Mouse (Mus musculus) cerebellum, postnatal 25 days (tissue): Measurements from ENCODE around the gene Nr1i3.

Experiments used
- DNase-seq, 2 experiments: peaks; one replicate each; pipeline ENCODE4 v3.0.0; 2021; ENCODE audit warnings: mixed read lengths in 2 of 2

The Nr1i3 gene

DNA sequence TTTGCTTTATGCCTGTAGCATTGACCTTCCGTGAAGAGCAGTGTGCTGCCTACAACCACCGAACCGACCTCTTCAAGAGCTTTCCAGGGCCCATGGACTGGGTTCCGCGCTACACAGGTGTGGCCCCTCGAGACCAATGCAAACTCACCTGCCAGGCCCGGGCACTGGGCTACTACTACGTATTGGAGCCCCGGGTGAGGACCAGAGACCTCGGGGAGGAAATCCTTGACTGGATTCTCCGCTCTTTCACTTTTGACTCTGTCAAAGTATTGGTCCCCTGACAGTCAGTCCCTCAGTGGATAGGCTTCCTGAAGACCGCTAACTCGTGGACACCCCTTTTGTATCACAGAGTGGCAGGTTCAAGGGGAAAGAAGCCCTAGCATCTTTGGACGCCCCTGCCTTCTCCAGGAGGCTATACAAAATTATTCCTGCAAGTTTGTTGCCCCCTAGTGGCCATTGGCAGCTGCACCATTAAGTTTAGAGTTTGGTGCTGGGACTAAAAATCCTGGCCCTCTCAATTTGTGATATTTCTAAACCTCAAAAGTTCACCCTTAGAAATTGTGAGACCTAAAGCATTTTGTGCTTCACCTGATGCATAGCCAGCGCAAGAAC, 43.3 kb downstream of the Nr1i3 start:
- peak; percentile 63 to 76 for DNase-seq

DNA sequence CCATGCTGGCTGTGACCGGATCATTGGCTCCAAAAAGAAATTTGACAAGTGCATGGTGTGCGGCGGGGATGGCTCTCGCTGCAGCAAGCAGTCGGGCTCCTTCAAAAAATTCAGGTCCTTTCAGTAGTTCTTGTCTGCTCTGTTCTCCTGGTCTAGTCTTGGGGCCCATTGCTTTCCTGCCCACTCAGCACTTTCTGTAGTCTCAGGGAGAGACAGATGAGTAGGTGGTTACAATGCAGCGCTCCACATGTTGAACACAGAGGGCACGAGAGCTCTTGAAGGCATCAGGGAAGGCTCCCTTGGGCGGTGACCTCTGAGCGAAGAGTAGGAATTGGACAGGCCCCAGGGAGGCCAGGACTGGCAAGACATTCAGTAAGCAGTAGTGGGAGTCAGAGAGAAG, 44.0 kb downstream of the Nr1i3 start:
- DNase-seq = no peak

DNA sequence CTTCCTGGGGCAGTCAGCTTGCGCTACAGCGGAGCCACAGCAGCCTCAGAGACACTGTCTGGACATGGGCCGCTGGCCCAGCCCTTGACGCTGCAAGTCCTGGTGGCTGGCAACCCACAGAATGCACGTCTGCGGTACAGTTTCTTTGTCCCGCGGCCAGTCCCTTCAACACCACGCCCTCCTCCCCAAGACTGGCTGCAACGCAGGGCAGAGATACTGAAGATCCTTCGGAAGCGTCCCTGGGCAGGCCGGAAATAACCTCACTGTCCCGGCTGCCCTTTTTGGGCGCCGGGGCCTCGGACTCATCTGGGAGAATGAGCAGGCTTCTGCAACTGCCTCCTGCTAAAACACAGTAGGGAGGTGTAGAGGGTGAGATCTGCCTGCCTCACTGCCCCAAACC, 45.2 kb downstream of the Nr1i3 start:
- no peak for DNase-seq

DNA sequence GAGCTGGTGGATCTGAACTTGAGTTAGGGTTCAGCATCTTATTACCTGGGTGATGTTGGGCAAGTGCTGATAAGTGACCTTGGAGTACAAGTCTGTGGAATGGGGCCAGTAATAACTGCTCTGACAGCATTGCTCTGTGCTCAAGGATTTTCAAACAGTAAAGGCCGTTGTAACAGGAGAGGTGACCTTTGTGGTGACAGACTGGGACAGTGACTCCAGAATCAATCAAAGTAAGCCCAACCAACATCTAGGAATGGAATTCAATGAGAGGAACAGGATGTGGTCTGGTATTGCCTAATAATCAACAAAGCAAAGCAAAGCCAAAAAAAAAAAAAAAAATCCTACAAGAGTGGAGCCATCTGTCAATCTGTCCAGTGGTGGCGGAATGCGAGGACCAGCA, 46.5 kb downstream of the Nr1i3 start:
- no peak for DNase-seq

DNA sequence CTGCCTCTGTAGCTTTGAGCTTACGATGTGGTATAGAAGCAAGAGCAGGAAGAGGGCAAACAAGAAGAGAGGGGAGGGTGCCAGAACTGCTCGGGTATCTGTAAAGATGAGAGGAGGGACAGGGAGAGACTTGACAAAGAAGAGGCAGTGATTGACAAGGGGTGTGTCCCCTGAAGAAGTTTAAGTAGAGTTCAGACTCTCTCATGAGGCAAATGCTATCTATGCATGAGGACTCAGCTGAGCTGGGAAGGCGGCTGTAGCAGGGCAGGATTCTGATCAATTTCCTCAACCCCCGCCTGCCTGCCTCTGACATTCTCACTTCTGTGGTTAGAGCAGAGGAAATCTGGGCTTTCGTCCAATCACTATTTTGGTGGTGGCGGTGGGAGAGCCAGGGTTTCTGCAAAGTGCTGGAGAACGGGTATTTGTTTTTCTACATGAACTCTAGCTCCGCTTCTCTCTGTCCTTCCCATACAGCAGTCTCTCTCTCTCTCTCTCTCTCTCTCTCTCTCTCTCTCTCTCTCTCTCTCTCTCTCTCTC, 48.9 kb downstream of the Nr1i3 start:
- peak; percentile 55 to 61 for DNase-seq

DNA sequence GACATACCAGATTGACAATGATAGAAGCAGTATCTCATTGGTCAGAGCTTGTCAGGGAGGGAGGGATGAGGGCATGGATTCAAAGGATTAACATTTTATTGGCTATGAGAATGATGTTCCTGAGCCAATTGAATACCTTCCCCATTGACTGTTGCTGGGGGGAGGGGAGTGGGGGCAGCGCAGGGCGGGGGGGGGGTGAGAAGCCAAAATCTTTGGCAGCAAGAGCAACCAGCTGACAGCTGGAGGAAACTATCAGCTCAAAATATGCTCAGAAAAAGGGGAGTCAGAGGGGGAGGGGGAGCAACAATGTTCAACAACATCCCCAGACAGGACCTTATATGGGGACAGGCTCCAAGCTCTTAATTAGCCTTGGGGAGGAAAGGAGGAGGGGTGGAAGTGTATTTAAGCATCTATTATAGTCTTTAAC, 49.4 kb downstream of the Nr1i3 start:
- DNase-seq = no peak

GRCm38 (mm10) chr1:171263666-171264461, 50.1 kb downstream of the Nr1i3 start:
- DNase-seq = no peak

DNA sequence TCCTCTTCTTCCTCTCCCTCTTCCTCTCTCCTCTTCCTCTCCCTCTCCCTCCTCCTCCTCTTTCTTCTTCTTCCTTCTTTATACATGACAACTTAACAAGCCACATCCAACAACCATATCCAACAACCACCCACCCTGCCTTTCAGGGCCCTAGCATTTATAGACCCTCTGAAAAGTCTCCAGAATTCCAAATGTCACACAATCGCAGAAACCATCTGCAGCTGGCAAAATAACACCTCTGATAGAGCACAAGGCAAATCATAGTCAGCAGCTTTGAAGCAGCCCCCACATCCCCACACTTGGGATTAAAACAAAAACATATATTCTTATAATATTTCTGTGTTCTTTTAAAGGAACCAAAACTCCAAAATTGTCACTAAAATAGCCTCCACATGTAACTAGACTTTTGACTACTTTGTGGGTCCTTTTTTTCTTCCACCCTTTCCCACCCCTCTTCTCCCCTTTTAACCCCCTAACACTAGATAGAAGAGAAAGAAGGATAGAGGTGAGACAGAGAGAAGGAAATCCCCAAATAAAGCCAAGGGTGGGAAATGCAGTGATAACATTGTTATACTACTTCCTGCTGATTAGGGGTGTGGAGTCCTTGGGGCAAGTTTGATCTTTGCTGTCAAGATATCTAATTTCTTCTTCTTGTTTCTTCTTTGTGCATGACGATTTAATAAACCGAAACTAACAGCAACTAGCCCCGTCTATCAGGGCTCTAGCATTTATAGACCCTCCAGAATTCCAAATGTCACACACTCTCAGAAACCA, 52.4 kb downstream of the Nr1i3 start:
- no peak for DNase-seq

DNA sequence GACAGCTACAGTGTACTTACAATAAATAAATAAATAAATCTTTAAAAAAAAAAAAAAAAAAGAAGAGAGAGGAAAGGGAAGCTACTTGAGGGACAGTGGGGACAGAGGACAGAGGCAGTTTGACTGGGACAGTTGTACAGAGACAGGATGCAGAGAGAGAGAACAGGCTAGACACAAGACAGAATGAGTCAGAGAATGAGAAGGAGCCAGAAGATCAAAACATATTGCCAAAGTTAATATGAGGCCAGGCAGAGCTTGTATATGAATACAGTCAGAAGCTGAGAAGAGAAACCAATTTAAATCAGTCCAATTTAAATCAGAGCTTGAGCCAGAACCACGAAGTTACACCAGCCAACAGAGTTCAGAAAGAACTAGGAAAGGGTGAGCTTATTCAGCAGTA, 54.6 kb downstream of the Nr1i3 start:
- DNase-seq = no peak

DNA sequence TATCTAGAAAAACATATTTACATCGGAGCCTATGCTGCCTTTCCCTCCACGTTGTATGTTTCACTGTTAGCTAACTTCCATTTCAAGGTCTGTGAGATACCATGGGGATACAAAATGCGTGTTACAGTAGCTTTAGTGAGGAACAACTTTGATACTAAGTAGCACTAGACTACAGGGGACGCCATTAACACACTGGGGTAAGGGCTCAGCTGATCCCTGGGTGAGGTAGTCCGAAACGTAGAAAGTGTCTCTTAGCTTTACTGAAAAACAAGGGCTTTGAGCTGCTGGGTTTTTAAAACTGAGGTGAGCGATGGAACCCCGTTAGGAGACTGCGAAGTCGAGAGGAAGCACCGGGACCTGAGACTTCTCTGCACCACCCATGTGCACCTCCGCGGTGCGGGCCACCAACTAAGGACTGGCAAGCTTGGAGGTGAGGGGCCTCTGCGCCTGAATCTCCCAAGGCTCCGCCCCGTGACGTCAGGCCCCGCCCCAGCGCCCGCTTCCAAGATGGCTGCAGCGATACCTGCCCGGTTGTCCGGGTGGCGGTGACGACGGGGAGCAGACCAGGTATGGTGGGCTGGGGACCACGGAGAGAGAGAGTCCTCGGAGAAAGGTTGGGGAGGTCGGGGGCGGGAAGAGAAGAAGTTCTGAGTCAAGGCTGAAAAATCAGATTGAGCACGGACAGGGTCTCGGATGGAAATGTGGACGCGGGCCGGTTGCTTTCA, 56.2 kb downstream of the Nr1i3 start, which contains the start of gene B4galt3:
Gene B4galt3 (plus strand): TSS at position 481 of the 725 bp plus-strand sequence.
- peak; percentile 99 for DNase-seq
